Mouse (Mus musculus) bone marrow, adult 2 months (tissue): ENCODE measurements around the gene Il12a. TPM values are rescaled to one million over a fixed set of nuclear protein-coding genes. Genes with fewer than 3 reads are reported as not detected.

Experiments
- H3K27ac ChIP-seq: fragments of 200-500 bp; 2 replicates; pipeline ENCODE4 v1.5.1; 2012; ENCODE audit warnings: low read depth, mild to moderate bottlenecking, control low read depth, inconsistent platforms, low read length; ENCODE audit not compliant: control insufficient read depth, poor library complexity, insufficient read depth
- H3K4me1 ChIP-seq: fragments of 200-500 bp; 2 replicates; pipeline ENCODE4 v1.6.1; 2011; ENCODE audit warnings: low read length; ENCODE audit not compliant: control insufficient read depth, insufficient read depth
- H3K4me3 ChIP-seq: fragments of 200-500 bp; replicated peaks from 2 replicates; pipeline ENCODE3; 2011; ENCODE audit warnings: mild to moderate bottlenecking, low read depth, low read length, control low read depth; ENCODE audit not compliant: control insufficient read depth
- CTCF ChIP-seq: fragments of 200-500 bp; IDR thresholded peaks from 2 replicates; pipeline ENCODE4 v1.5.1; 2011; ENCODE audit warnings: low read length, control low read depth; ENCODE audit not compliant: control insufficient read depth, insufficient read depth
- POLR2A ChIP-seq: fragments of 200-500 bp; IDR thresholded peaks from 2 replicates; pipeline ENCODE4 v1.6.1; 2011; ENCODE audit warnings: low read depth, mild to moderate bottlenecking, control low read depth, low read length, borderline replicate concordance; ENCODE audit not compliant: control insufficient read depth
- WGBS: fragments of 180-500 bp; shearing (Covaris S2); methylation state at CpG from one replicate; pipeline ENCODE4 v1.1.7; 2018; 5-methylcytosine and 5-hydroxymethylcytosine counted together
- polyA plus RNA-seq: library from polyadenylated mRNA; stranded (reverse); fragments of >200 nt; gene quantifications from 2 replicates; pipeline ENCODE4 v1.2.4, GENCODE M21; 2011; ENCODE audit warnings: low replicate concordance; ENCODE audit not compliant: missing spikeins, insufficient read depth, insufficient read length

Il12a gene
- polyA plus RNA-seq, 1 experiment, result 14.5 TPM

DNA sequence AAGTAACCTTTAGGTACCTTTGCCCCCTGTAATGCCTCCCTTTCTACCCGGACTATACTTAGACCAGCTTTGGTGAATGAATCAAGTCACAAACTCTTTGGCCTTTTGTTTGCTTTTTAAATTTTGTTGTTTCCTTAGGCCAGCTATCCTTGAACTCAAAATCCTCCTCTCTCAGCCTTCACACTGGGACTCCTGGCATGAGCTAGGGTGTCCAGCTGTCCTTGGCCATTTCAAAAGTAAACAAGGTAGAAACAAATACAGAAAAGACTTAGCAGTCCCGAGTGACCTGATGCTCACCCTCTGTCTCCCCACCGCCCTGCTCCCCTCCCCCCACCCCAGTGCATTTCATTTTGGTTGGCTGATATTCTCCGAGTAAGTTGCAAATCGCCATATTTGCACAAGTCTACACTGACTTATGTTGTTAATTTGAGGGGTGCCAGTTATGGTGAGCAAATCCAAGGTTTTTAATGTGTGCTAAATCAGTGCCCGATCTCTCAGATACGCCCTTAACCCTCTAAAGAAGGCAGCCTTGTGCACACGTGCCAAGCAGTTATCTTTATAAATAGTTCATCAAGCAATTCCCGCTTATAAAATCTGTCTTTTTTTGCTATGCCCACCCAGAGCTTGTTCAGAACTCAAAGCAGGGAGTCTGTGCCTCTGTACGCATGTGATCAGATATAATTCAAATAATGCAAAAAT lies 14.3 kb upstream of the Il12a start:
- Histone ChIP-seq H3K4me1 (peaks cover 4% of the 10 kb centered on the region), H3K27ac (no peak overlapping the region; the same call in 1 of the 2 replicates), H3K4me3 (no peak overlapping the region)
- TF ChIP-seq CTCF (no peak), POLR2A (no peak)
- 26% methylated on average over 10 of the region's 10 CpGs for WGBS

DNA sequence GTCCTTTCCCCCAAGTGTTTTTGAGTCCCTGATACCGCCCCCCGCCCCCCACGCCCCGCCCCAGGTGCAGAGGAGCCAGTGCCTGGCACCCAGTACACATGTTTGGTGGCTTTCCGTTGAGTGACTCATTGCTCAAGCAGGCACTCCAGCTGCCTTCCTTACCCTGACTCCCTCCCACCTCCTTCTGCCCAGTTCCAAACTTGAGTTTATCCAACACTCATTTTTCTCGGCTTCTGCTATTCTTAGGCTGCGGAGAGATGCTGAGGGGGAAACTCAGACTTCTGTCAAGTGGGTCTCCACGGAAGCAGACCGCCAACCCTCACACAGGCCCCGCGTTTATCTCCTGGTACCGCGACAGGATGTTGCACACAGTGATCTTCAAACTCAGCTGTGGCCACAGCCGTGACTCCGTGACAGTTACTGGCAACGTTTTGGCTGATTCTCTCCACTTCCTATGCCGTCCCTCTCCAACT lies 13.6 kb upstream of the Il12a start:
- H3K27ac ChIP-seq, result peak overlapping the region; percentile 93
- H3K4me3 ChIP-seq, result peak overlapping the region; percentile 8
- WGBS, result 2% methylated on average over 17 of the region's 17 CpGs
- TF ChIP-seq POLR2A (no peak), CTCF (no peak)
- peaks cover 4% of the 10 kb centered on the region for H3K4me1 ChIP-seq

DNA sequence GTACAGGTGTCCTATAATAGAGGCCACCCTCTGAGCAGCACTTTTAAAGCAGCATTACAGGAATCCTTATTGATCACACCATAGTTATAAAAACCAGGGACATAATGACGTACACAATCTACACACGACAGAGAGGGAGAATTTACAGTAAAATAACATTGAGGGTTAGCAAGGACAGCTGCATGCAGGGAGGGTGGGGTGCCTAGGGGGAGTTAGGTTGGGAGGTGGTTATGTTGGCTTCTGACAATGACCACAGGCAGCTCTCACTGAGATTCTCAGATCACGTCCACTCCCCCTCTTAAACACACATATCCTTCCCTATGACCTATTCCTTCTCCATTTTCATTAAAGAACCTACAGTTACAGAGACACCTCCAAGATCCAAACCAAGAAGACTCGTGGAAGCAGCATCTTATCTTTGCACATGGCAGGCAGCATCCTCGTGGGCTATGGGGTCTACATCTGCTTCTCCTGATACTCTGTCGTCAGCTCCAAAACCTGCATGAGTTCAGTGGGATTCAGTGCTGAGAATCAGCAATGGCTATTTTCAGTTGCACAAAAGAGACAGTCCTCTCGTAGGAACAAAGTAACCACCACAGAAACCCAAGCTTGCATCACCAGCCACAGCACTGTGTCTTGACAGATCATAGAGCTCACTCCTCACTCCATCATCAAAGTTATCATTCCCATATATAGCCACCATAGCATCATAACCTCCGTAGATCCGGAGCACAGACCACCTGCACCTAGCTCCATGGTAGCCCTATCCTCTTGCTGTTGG lies 11.4 kb upstream of the Il12a start:
- no peak overlapping the region for H3K4me3 ChIP-seq
- TF ChIP-seq CTCF (no peak), POLR2A (no peak)
- peaks cover 4% of the 10 kb centered on the region for H3K4me1 ChIP-seq
- 32% methylated on average over 9 of the region's 9 CpGs for WGBS
- H3K27ac ChIP-seq, result peak overlapping the region; percentile 33; the same call in 1 of the 2 replicates

DNA sequence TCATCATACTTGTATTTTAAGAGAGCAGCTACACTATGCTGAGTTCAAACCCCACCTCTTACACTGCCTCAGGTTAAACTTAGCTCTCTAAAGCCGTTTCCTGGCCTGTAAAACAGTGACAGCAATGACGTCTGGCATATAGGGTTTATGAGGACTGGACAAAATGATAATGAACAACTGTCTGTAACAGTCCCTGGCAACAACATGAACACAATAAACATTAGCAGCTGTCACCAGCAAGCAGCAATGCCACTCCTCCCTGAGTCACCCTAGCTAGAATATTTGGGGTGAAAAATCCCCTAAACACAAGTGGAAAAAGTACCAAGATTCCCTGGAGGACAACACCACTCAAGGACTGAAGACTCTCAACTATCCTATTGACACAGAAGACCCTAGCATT lies 6.9 kb upstream of the Il12a start:
- TF ChIP-seq POLR2A, result no peak
- no peak for TF ChIP-seq CTCF
- Histone ChIP-seq H3K27ac (no peak overlapping the region), H3K4me1 (peaks cover 3% of the 10 kb centered on the region), H3K4me3 (no peak overlapping the region)
- WGBS, result 47% methylated on average over 2 of the region's 2 CpGs

DNA sequence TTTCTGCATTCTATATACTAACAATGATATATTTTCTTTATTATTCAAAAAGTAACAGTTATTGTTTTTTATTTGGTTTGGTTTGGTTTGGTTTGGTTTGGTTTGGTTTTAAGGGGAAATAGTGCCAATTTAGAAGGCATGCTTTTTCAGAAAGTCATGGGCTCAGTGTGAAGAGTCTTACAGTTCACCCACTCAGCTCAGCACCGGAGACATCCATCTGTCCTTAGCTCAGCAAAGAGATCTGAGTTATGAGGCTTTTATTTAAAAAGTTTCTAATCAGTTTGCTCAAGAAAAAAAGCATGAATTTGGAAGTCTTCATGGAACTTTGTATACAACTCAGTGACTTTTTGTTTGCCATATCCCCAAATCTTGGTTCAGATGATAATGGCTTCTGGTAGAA lies 6.2 kb upstream of the Il12a start:
- Histone ChIP-seq H3K4me3 (no peak overlapping the region), H3K4me1 (peaks cover 1% of the 10 kb centered on the region; the same call in 1 of the 2 replicates), H3K27ac (no peak overlapping the region)
- TF ChIP-seq CTCF (no peak), POLR2A (no peak)
- WGBS, result 84% methylated on average over 1 of the region's 1 CpGs

DNA sequence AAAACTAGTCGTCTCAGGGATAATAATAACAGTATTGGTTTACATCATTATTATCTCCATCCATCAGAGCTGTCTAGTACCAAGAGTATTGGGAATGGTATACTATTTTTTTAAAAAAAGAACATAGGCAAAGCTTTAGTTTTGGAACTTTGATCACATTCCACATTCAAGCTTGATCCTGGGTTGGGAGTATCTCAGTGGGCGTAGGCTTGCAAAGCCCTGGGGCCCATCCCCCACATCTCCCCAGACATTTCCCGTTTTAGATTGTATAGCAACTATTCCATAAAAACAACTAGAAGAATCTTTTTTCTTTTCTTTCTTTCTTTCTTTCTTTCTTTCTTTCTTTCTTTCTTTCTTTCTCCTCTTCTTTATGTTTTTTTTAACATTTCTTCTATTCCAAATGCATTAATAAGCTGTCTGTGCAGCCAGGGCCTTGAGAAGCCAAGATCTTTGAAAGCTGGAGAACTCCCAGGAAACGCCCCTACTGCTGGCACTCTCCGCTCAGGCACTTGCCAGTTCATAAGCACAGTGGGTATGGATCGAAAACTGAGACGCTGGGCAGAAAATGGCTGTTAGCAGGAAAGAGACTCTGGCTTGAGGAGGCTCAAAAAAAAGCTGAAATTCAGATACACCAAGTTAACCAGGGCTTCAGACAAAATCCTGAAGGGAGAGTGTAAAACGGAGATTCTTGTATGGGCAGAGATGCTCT lies 3.4 kb upstream of the Il12a start:
- Histone ChIP-seq H3K4me1 (no peaks in the 10 kb centered on the region; the same call in 1 of the 2 replicates), H3K4me3 (no peak overlapping the region), H3K27ac (no peak overlapping the region)
- 74% methylated on average over 8 of the region's 8 CpGs for WGBS
- no peak for TF ChIP-seq POLR2A
- TF ChIP-seq CTCF, result no peak

DNA sequence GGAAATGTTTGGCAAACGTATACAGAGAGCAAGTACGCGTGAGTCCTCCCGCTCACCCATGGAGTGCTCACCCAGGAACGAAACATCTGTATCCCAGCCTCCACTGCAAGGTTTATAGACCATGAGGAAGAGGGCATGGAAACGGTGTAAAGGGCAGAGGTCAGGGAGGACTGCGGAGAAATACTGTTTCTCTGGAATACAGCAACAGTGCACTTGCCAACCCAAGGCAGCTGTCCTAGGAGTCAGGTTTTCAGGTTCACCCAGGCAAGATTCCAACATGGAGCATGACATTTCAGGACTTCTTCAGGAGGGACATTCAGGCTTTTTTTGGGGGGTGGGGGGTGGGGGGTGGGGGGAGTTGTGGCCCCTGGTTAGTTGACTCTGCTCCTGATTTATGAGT lies 1.1 kb upstream of the Il12a start:
- H3K4me1 ChIP-seq, result peaks cover 6% of the 10 kb centered on the region
- H3K4me3 ChIP-seq, result no peak overlapping the region
- TF ChIP-seq POLR2A (no peak), CTCF (no peak)
- no peak overlapping the region for H3K27ac ChIP-seq
- 81% methylated on average over 7 of the region's 7 CpGs for WGBS
